Mouse (Mus musculus): ENCODE data around the gene Rmnd5a.

GRCm38 (mm10) chr6:71373249-71373775 lies 67.1 kb downstream of the Rmnd5a start, which contains the start of gene Cd8a:
- TF ChIP-seq POLR2A (IDR thresholded peaks at IDR 0.05; ENCODE audit: low read depth, low read length) (no peak), CTCF (IDR thresholded peaks at IDR 0.05; ENCODE audit: borderline replicate concordance, insufficient read depth, low read length) (no peak)

All from embryonic fibroblast, embryonic 13.5 days (primary cell).